Comparison of ENCODE assay signal across 10 mouse cellular contexts in genomic region chr3:94362138-94362537, GRCm38 (mm10). TPM values are rescaled to one million over a fixed set of nuclear protein-coding genes. Genes with fewer than 3 reads are reported as not detected.
DNase-seq lines count a peak whose midpoint lies in the region; ATAC-seq and TF ChIP-seq lines count a peak whose summit lies in the region.
"Had no signal": no experiment of that assay in that cellular context is flagged by ENCODE, and none has a peak within 500 bp of the region (broad histone marks: within the 10 kb centered on the region; RNA-seq: fewer than 3 reads in every experiment).

Gene C2cd4d, plus strand, starts transcription at chr3:94362438.

- no peaks in the 10 kb centered on the region; the same call in 1 of the 2 replicates for H3K9me3 ChIP-seq in heart, postnatal 0 days (replicated peaks; ENCODE audit: control insufficient read depth, low read length)
- H3K9me3 ChIP-seq in embryonic facial prominence, embryonic 13.5 days = no peaks in the 10 kb centered on the region
- H3K9me3 ChIP-seq in intestine, embryonic 14.5 days (ENCODE audit: control insufficient read depth, low read length) = no peaks in the 10 kb centered on the region
- no peaks in the 10 kb centered on the region for H3K9me3 ChIP-seq in midbrain, embryonic 16.5 days (replicated peaks; ENCODE audit: control insufficient read depth, low read length, poor library complexity, severe bottlenecking)

- no peak for ATAC-seq in heart, postnatal 0 days (ENCODE audit: insufficient read depth, low read depth)
- ATAC-seq in embryonic facial prominence, embryonic 13.5 days (ENCODE audit: insufficient number of reproducible peaks, insufficient read depth, low FRiP score, low TSS enrichment, low read depth) = no peak
- ATAC-seq in intestine, embryonic 14.5 days (replicated peaks; ENCODE audit: low FRiP score, low TSS enrichment, low read depth) = no peak
- no peak for ATAC-seq in midbrain, embryonic 16.5 days

- H3K9ac ChIP-seq in heart, postnatal 0 days (replicated peaks; ENCODE audit: low read depth, low read length) = peak within 1 kb of the TSS; percentile 51; the same call in 1 of the 2 replicates
- H3K9ac ChIP-seq in embryonic facial prominence, embryonic 13.5 days = peak within 1 kb of the TSS; percentile 89
- H3K9ac ChIP-seq in intestine, embryonic 14.5 days (ENCODE audit: low read length) = peak within 1 kb of the TSS; percentile 71
- H3K9ac ChIP-seq in midbrain, embryonic 16.5 days (ENCODE audit: low read depth, low read length) = peak within 1 kb of the TSS; percentile 88

- 70% methylated on average over 7 of the region's 7 CpGs for WGBS in heart, postnatal 0 days
- WGBS in embryonic facial prominence, embryonic 13.5 days = 28% methylated on average over 7 of the region's 7 CpGs
- 66% methylated on average over 7 of the region's 7 CpGs for WGBS in intestine, embryonic 14.5 days
- 31% methylated on average over 7 of the region's 7 CpGs for WGBS in midbrain, embryonic 16.5 days
- WGBS in thymus, adult 2 months = 89% methylated on average over 7 of the region's 7 CpGs

- H3K27me3 ChIP-seq in heart, postnatal 0 days (ENCODE audit: control insufficient read depth, insufficient read depth, low read length) = peaks cover 31% of the 10 kb centered on the region
- peaks cover 50% of the 10 kb centered on the region for H3K27me3 ChIP-seq in embryonic facial prominence, embryonic 13.5 days
- peaks cover 19% of the 10 kb centered on the region for H3K27me3 ChIP-seq in intestine, embryonic 14.5 days (replicated peaks; ENCODE audit: control insufficient read depth, insufficient read depth, low read length)
- no peaks in the 10 kb centered on the region for H3K27me3 ChIP-seq in midbrain, embryonic 16.5 days (ENCODE audit: control insufficient read depth, insufficient read depth, low read depth, low read length)
- H3K27me3 ChIP-seq in thymus, adult 2 months (ENCODE audit: control insufficient read depth, insufficient read depth, low read length) = no peaks in the 10 kb centered on the region

- H3K36me3 ChIP-seq in heart, postnatal 0 days (replicated peaks; ENCODE audit: control insufficient read depth, insufficient read depth, low read length) = no peaks in the 10 kb centered on the region
- H3K36me3 ChIP-seq in embryonic facial prominence, embryonic 13.5 days = no peaks in the 10 kb centered on the region
- no peaks in the 10 kb centered on the region for H3K36me3 ChIP-seq in intestine, embryonic 14.5 days (ENCODE audit: control insufficient read depth, insufficient read depth, low read length)
- no peaks in the 10 kb centered on the region for H3K36me3 ChIP-seq in midbrain, embryonic 16.5 days (ENCODE audit: control insufficient read depth, insufficient read depth, low read length)
- H3K36me3 ChIP-seq in thymus, adult 2 months (ENCODE audit: control insufficient read depth, insufficient read depth, low read length) = peaks cover 22% of the 10 kb centered on the region
- H3K36me3 ChIP-seq: G1E had no signal

- TF ChIP-seq POLR2A in thymus, adult 2 months (IDR thresholded peaks at IDR 0.05; ENCODE audit: control insufficient read depth, extremely low read depth, insufficient read depth, low read length, poor library complexity) = no peak

- 0 out of 2 replicates have a peak, but pooled peaks cover 8% of the 10 kb centered on the region for H3K4me1 ChIP-seq in heart, postnatal 0 days (ENCODE audit: control insufficient read depth, insufficient read depth)
- peaks cover 7% of the 10 kb centered on the region; the same call in 1 of the 2 replicates for H3K4me1 ChIP-seq in embryonic facial prominence, embryonic 13.5 days
- 0 out of 2 replicates have a peak, but pooled peaks cover 3% of the 10 kb centered on the region for H3K4me1 ChIP-seq in intestine, embryonic 14.5 days (replicated peaks; ENCODE audit: control insufficient read depth, insufficient read depth, low read length)
- peaks cover 3% of the 10 kb centered on the region; the same call in 1 of the 2 replicates for H3K4me1 ChIP-seq in midbrain, embryonic 16.5 days (ENCODE audit: control insufficient read depth, insufficient read depth, low read length)
- peaks cover 7% of the 10 kb centered on the region for H3K4me1 ChIP-seq in thymus, adult 2 months (replicated peaks; ENCODE audit: control insufficient read depth, insufficient read depth, low read length)

- no peak for DNase-seq in heart, postnatal 0 days (ENCODE audit: low spot score)
- no peak for DNase-seq in heart, postnatal 36 days
- DNase-seq in intestine, embryonic 14.5 days (ENCODE audit: low spot score) = no peak
- DNase-seq in embryo, embryonic 11 days = no peak
- DNase-seq in thymus, adult 2 months = no peak
- no peak for DNase-seq in lung, postnatal 36 days

- TF ChIP-seq CTCF in heart, postnatal 0 days (IDR thresholded peaks at IDR 0.05; ENCODE audit: low read depth) = no peak
- no peak for TF ChIP-seq CTCF in thymus, adult 2 months (IDR thresholded peaks at IDR 0.05; ENCODE audit: borderline replicate concordance, control insufficient read depth, extremely low read depth, insufficient read depth, low read length, poor library complexity)

- no peak within 1 kb of the TSS for H3K27ac ChIP-seq in heart, postnatal 0 days (ENCODE audit: low read depth)
- H3K27ac ChIP-seq in embryonic facial prominence, embryonic 13.5 days = peak within 1 kb of the TSS; percentile 16; the same call in 1 of the 2 replicates
- H3K27ac ChIP-seq in intestine, embryonic 14.5 days (ENCODE audit: low read depth) = no peak within 1 kb of the TSS
- no peak within 1 kb of the TSS; the same call in 1 of the 2 replicates for H3K27ac ChIP-seq in midbrain, embryonic 16.5 days (ENCODE audit: low read length)
- H3K27ac ChIP-seq in thymus, adult 2 months (ENCODE audit: control insufficient read depth, insufficient read depth, low read length) = no peak within 1 kb of the TSS

- TF ChIP-seq EP300 in heart, postnatal 0 days (IDR thresholded peaks at IDR 0.05; ENCODE audit: low read depth) = no peak

- peak within 1 kb of the TSS; percentile 52 for H3K4me3 ChIP-seq in heart, postnatal 0 days (ENCODE audit: low read depth, low read length)
- peak within 1 kb of the TSS; percentile 61 for H3K4me3 ChIP-seq in embryonic facial prominence, embryonic 13.5 days
- peak within 1 kb of the TSS; percentile 42 for H3K4me3 ChIP-seq in intestine, embryonic 14.5 days (ENCODE audit: low read depth, low read length)
- H3K4me3 ChIP-seq in midbrain, embryonic 16.5 days (ENCODE audit: low read depth, low read length) = peak within 1 kb of the TSS; percentile 62
- H3K4me3 ChIP-seq in thymus, adult 2 months (ENCODE audit: control insufficient read depth, insufficient read depth, low read length) = no peak within 1 kb of the TSS

- intact Hi-C loops in heart, postnatal 36 days (cut with DNase I) = no loop called here

- peak within 1 kb of the TSS; percentile 79 for H3K4me2 ChIP-seq in heart, postnatal 0 days (ENCODE audit: low read depth, low read length)
- peak within 1 kb of the TSS; percentile 91 for H3K4me2 ChIP-seq in embryonic facial prominence, embryonic 13.5 days
- H3K4me2 ChIP-seq in intestine, embryonic 14.5 days (ENCODE audit: low read length) = peak within 1 kb of the TSS; percentile 74
- H3K4me2 ChIP-seq in midbrain, embryonic 16.5 days (ENCODE audit: low read length) = peak within 1 kb of the TSS; percentile 91

RNA-seq across cellular contexts. Expression of gene C2cd4d, which starts in this region (rescaled TPM):
- not detected in 2 replicates for total RNA-seq in heart, postnatal 0 days (2014; rRNA removed; ENCODE audit: low replicate concordance)
- polyA plus RNA-seq in heart, postnatal 0 days (2015; fragmentation: Nextera tagmentation; extraction: Ambion mirVana) = 0.15 and 0.30 TPM in 2 replicates
- total RNA-seq in heart, postnatal 36 days (2021) = under 1 TPM in 1 of 2 experiments, not detected in 1; 0.27 TPM
- 2.3 and 3.5 TPM in 2 replicates for polyA plus RNA-seq in embryonic facial prominence, embryonic 13.5 days (2015; fragmentation: Nextera tagmentation; extraction: Ambion mirVana)
- polyA plus RNA-seq in intestine, embryonic 14.5 days (2014; fragmentation: Nextera tagmentation; extraction: Ambion mirVana) = 1.1 and 1.5 TPM in 2 replicates
- polyA plus RNA-seq in midbrain, embryonic 16.5 days (2015; fragmentation: Nextera tagmentation; extraction: Ambion mirVana) = 1.6 and 1.7 TPM in 2 replicates
- 0.39 and 0.55 TPM in 2 replicates for polyA plus RNA-seq in thymus, adult 2 months (2012; rRNA removed)
- total RNA-seq: hematopoietic stem cell, adult 5-6 weeks had no signal
- polyA plus RNA-seq: G1E had no signal
